28 mouse cellular contexts compared by ENCODE assay signal in the genomic region with DNA sequence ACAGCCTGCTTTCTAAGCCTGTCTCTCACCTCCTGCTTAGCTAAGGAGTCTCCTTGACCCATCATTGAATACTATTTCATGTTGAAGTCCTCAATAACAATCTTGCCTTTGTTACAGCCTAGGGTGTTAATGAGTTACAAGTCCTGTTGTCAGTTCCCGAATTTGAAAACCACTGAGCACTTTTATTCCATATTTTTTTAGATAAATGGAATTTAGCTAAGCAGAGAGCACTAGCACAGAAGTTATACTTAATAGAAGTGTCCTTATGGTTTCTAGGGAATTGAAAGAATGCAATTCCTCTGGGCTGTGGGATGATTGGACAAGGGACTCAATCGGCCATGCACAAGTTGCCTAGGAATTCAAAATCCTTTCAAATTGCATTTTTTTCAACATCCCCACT.
"Had no signal": no experiment of that assay in that cellular context is flagged by ENCODE, and none has a peak within 500 bp of the region (broad histone marks: within the 10 kb centered on the region; RNA-seq: fewer than 3 reads in every experiment).

No protein-coding gene starts in this region.

- H3K4me2 ChIP-seq: embryonic facial prominence, embryonic 12.5 days; embryonic facial prominence, embryonic 13.5 days; embryonic facial prominence, embryonic 15.5 days; forebrain, embryonic 12.5 days; forebrain, embryonic 13.5 days; forebrain, embryonic 15.5 days had no signal

- DNase-seq: cerebellum, adult 8-10 months; cerebellum, adult 9-10 months; cerebellum, adult 9-11 months; cerebellum, postnatal 10 days; cerebellum, postnatal 14 days; cerebellum, postnatal 25 days; cerebellum, postnatal 36 days; embryo, embryonic 11 days; forebrain, postnatal 0 days; gastrocnemius, adult 2 months; gastrocnemius, postnatal 10 days; gastrocnemius, postnatal 14 days; gastrocnemius, postnatal 25 days; gastrocnemius, postnatal 36 days; heart, adult 11 months; heart, adult 18-20 months; heart, adult 2 months had no signal

- H3K27me3 ChIP-seq: embryonic facial prominence, embryonic 12.5 days; embryonic facial prominence, embryonic 13.5 days; embryonic facial prominence, embryonic 15.5 days; forebrain, embryonic 12.5 days; forebrain, embryonic 13.5 days; forebrain, embryonic 15.5 days had no signal

- H3K4me3 ChIP-seq: embryonic facial prominence, embryonic 10.5 days; embryonic facial prominence, embryonic 12.5 days; embryonic facial prominence, embryonic 13.5 days; embryonic facial prominence, embryonic 15.5 days; erythroblast, embryonic 14.5 days; forebrain, embryonic 10.5 days; forebrain, embryonic 12.5 days; forebrain, embryonic 13.5 days; forebrain, embryonic 15.5 days; gastrocnemius, adult 2 months; heart, adult 2 months had no signal

- H3K9me3 ChIP-seq: embryonic facial prominence, embryonic 10.5 days; embryonic facial prominence, embryonic 12.5 days; embryonic facial prominence, embryonic 13.5 days; embryonic facial prominence, embryonic 15.5 days; forebrain, embryonic 10.5 days; forebrain, embryonic 12.5 days; forebrain, embryonic 13.5 days; forebrain, embryonic 15.5 days had no signal

- H3K27ac ChIP-seq: embryonic facial prominence, embryonic 10.5 days; embryonic facial prominence, embryonic 12.5 days; embryonic facial prominence, embryonic 13.5 days; embryonic facial prominence, embryonic 15.5 days; forebrain, embryonic 10.5 days; forebrain, embryonic 12.5 days; forebrain, embryonic 13.5 days; forebrain, embryonic 15.5 days; gastrocnemius, adult 2 months; heart, adult 2 months had no signal

- H3K36me3 ChIP-seq: embryonic facial prominence, embryonic 10.5 days; embryonic facial prominence, embryonic 12.5 days; embryonic facial prominence, embryonic 13.5 days; embryonic facial prominence, embryonic 15.5 days; forebrain, embryonic 10.5 days; forebrain, embryonic 12.5 days; forebrain, embryonic 15.5 days had no signal

- H3K9ac ChIP-seq: embryonic facial prominence, embryonic 12.5 days; embryonic facial prominence, embryonic 13.5 days; embryonic facial prominence, embryonic 15.5 days; forebrain, embryonic 12.5 days; forebrain, embryonic 13.5 days; forebrain, embryonic 15.5 days; forebrain, postnatal 0 days had no signal

- ATAC-seq: forebrain, embryonic 13.5 days; forebrain, embryonic 14.5 days; forebrain, embryonic 15.5 days; forebrain, embryonic 16.5 days; forebrain, postnatal 0 days had no signal

- H3K4me1 ChIP-seq: embryonic facial prominence, embryonic 10.5 days; embryonic facial prominence, embryonic 12.5 days; embryonic facial prominence, embryonic 13.5 days; embryonic facial prominence, embryonic 15.5 days; forebrain, embryonic 10.5 days; forebrain, embryonic 12.5 days; forebrain, embryonic 13.5 days; forebrain, embryonic 15.5 days had no signal
